Mouse (Mus musculus) embryonic facial prominence, embryonic 10.5 days (tissue): ENCODE results near the gene Gm42791. TPM values are rescaled to one million over a fixed set of nuclear protein-coding genes. Genes with fewer than 3 reads are reported as not detected.

Experiments used
- DNase-seq: peaks from one replicate; pipeline ENCODE4 v3.0.0-alpha.2; 2017; ENCODE audit warnings: low spot score
- H3K27ac ChIP-seq: fragments of 300-500 bp; sonication (generic); replicated peaks from 2 replicates; pipeline ENCODE4 v1.5.1; 2016; ENCODE audit warnings: mild to moderate bottlenecking
- H3K27me3 ChIP-seq: fragments of 300-500 bp; sonication (generic); replicated peaks from 2 replicates; pipeline ENCODE4 v1.6.1; 2016; ENCODE audit warnings: low read depth, mild to moderate bottlenecking; ENCODE audit not compliant: poor library complexity, severe bottlenecking
- H3K36me3 ChIP-seq: fragments of 300-500 bp; sonication (generic); replicated peaks from 2 replicates; pipeline ENCODE4 v1.6.1; 2016; ENCODE audit warnings: mild to moderate bottlenecking, moderate library complexity
- H3K4me1 ChIP-seq: fragments of 300-500 bp; sonication (generic); 2 replicates; pipeline ENCODE4 v1.6.1; 2016
- H3K4me3 ChIP-seq: fragments of 300-500 bp; sonication (generic); 2 replicates; pipeline ENCODE4 v1.5.1; 2016; ENCODE audit warnings: mild to moderate bottlenecking, moderate library complexity
- H3K9me3 ChIP-seq: fragments of 300-500 bp; sonication (generic); 2 replicates; pipeline ENCODE4 v1.6.1; 2016; ENCODE audit warnings: mild to moderate bottlenecking
- WGBS: fragments of 180-500 bp; shearing (Covaris S2); methylation state at CpG from one replicate; pipeline ENCODE4 v1.1.7; 2016; 5-methylcytosine and 5-hydroxymethylcytosine counted together
- polyA plus RNA-seq: library from polyadenylated mRNA; unstranded; fragments of >200 nt; fragmentation: Nextera tagmentation; extraction: Ambion mirVana; gene quantifications from 2 replicates; pipeline ENCODE4 v1.2.1, GENCODE M21; 2016

Gene Gm42791
- polyA plus RNA-seq, 1 experiment from 2014 or later, result 0.49 TPM

- H3K36me3 ChIP-seq, result peaks cover 25% of the 10 kb centered on the region
- H3K27me3 ChIP-seq, result no peaks in the 10 kb centered on the region
- H3K4me3 ChIP-seq, result no peak overlapping the region
- H3K9me3 ChIP-seq, result peaks cover 34% of the 10 kb centered on the region
- H3K4me1 ChIP-seq, result peaks cover 16% of the 10 kb centered on the region
- no peak for DNase-seq
- 82% methylated on average over 7 of the region's 7 CpGs for WGBS
- H3K27ac ChIP-seq, result no peak overlapping the region
Observed at GRCm38 (mm10) chr5:148989480-148989879, 5.5 kb downstream of the Gm42791 start.

- WGBS, result 38% methylated on average over 13 of the region's 13 CpGs
- H3K27ac ChIP-seq, result 0 out of 2 replicates have a peak overlapping the region, but pooled peaks have one; percentile 1
Observed at GRCm38 (mm10) chr5:148984961-148985360, 10.0 kb downstream of the Gm42791 start.

GRCm38 (mm10) chr5:148983696-148984095 lies 11.3 kb downstream of the Gm42791 start:
- Histone ChIP-seq H3K4me1 (peaks cover 22% of the 10 kb centered on the region), H3K9me3 (peaks cover 16% of the 10 kb centered on the region), H3K36me3 (peaks cover 14% of the 10 kb centered on the region), H3K4me3 (no peak overlapping the region), H3K27me3 (no peaks in the 10 kb centered on the region), H3K27ac (no peak overlapping the region)
- no peak for DNase-seq
- 94% methylated on average over 1 of the region's 1 CpGs for WGBS

More at GRCm38 (mm10) chr5:148984961-148985360, 10.0 kb downstream of the Gm42791 start:
- Histone ChIP-seq H3K36me3 (peaks cover 14% of the 10 kb centered on the region), H3K4me1 (peaks cover 13% of the 10 kb centered on the region), H3K4me3 (no peak overlapping the region), H3K27me3 (no peaks in the 10 kb centered on the region), H3K9me3 (peaks cover 18% of the 10 kb centered on the region)
- no peak for DNase-seq

GRCm38 (mm10) chr5:148983108-148983664 lies 11.8 kb downstream of the Gm42791 start:
- no peak overlapping the region for H3K4me3 ChIP-seq
- no peak overlapping the region for H3K27ac ChIP-seq
- no peaks in the 10 kb centered on the region for H3K27me3 ChIP-seq
- H3K4me1 ChIP-seq, result peaks cover 27% of the 10 kb centered on the region
- peaks cover 12% of the 10 kb centered on the region for H3K9me3 ChIP-seq
- H3K36me3 ChIP-seq, result peaks cover 14% of the 10 kb centered on the region
- DNase-seq, result peak; percentile 80
- 67% methylated on average over 12 of the region's 12 CpGs for WGBS

GRCm38 (mm10) chr5:148982396-148982795 lies 12.6 kb downstream of the Gm42791 start:
- peaks cover 35% of the 10 kb centered on the region for H3K4me1 ChIP-seq
- peaks cover 7% of the 10 kb centered on the region for H3K36me3 ChIP-seq
- H3K4me3 ChIP-seq, result no peak overlapping the region
- whole genome bisulfite sequencing, result 94% methylated on average over 7 of the region's 7 CpGs
- DNase-seq, result no peak
- no peak overlapping the region for H3K27ac ChIP-seq
- H3K27me3 ChIP-seq, result no peaks in the 10 kb centered on the region
- peaks cover 5% of the 10 kb centered on the region; the same call in 1 of the 2 replicates for H3K9me3 ChIP-seq

- Histone ChIP-seq H3K4me1 (peaks cover 37% of the 10 kb centered on the region), H3K9me3 (peaks cover 2% of the 10 kb centered on the region; the same call in 1 of the 2 replicates), H3K27me3 (no peaks in the 10 kb centered on the region), H3K4me3 (no peak overlapping the region), H3K27ac (no peak overlapping the region), H3K36me3 (peaks cover 5% of the 10 kb centered on the region; the same call in 1 of the 2 replicates)
- WGBS, result 67% methylated on average over 6 of the region's 6 CpGs
- DNase-seq, result no peak
Observed at GRCm38 (mm10) chr5:148980607-148981006, 14.3 kb downstream of the Gm42791 start.

- no peak overlapping the region for H3K4me3 ChIP-seq
- peaks cover 37% of the 10 kb centered on the region for H3K4me1 ChIP-seq
- WGBS, result 69% methylated on average over 18 of the region's 18 CpGs
- H3K9me3 ChIP-seq, result no peaks in the 10 kb centered on the region; the same call in 1 of the 2 replicates
- no peak for DNase-seq
- peak overlapping the region; percentile 68 for H3K27ac ChIP-seq
- peaks cover 5% of the 10 kb centered on the region; the same call in 1 of the 2 replicates for H3K36me3 ChIP-seq
- no peaks in the 10 kb centered on the region for H3K27me3 ChIP-seq
Observed at GRCm38 (mm10) chr5:148978458-148979165, 16.3 kb downstream of the Gm42791 start.

- DNase-seq, result peak; percentile 55
- no peak overlapping the region for H3K4me3 ChIP-seq
- 26% methylated on average over 14 of the region's 14 CpGs for WGBS
- H3K27ac ChIP-seq, result peak overlapping the region; percentile 68
- no peaks in the 10 kb centered on the region for H3K27me3 ChIP-seq
- peaks cover 5% of the 10 kb centered on the region; the same call in 1 of the 2 replicates for H3K36me3 ChIP-seq
- H3K9me3 ChIP-seq, result no peaks in the 10 kb centered on the region
- H3K4me1 ChIP-seq, result peaks cover 45% of the 10 kb centered on the region
Observed at GRCm38 (mm10) chr5:148977698-148978457, 17.1 kb downstream of the Gm42791 start.

GRCm38 (mm10) chr5:148976876-148977275 lies 18.1 kb downstream of the Gm42791 start:
- no peaks in the 10 kb centered on the region for H3K9me3 ChIP-seq
- no peak overlapping the region for H3K4me3 ChIP-seq
- H3K27ac ChIP-seq, result no peak overlapping the region
- H3K27me3 ChIP-seq, result no peaks in the 10 kb centered on the region
- H3K36me3 ChIP-seq, result no peaks in the 10 kb centered on the region
- H3K4me1 ChIP-seq, result peaks cover 44% of the 10 kb centered on the region
- DNase-seq, result no peak
- WGBS, result 90% methylated on average over 8 of the region's 8 CpGs

- H3K9me3 ChIP-seq, result no peaks in the 10 kb centered on the region
- H3K4me3 ChIP-seq, result no peak overlapping the region
- H3K36me3 ChIP-seq, result no peaks in the 10 kb centered on the region
- no peaks in the 10 kb centered on the region for H3K27me3 ChIP-seq
- 89% methylated on average over 12 of the region's 12 CpGs for WGBS
- no peak for DNase-seq
- peaks cover 44% of the 10 kb centered on the region for H3K4me1 ChIP-seq
- no peak overlapping the region for H3K27ac ChIP-seq
Observed at GRCm38 (mm10) chr5:148975035-148975434, 19.9 kb downstream of the Gm42791 start.

GRCm38 (mm10) chr5:148973019-148973668 lies 21.8 kb downstream of the Gm42791 start:
- Histone ChIP-seq H3K36me3 (no peaks in the 10 kb centered on the region), H3K9me3 (no peaks in the 10 kb centered on the region), H3K4me3 (no peak overlapping the region), H3K4me1 (peaks cover 40% of the 10 kb centered on the region), H3K27me3 (no peaks in the 10 kb centered on the region), H3K27ac (peak overlapping the region; percentile 10; the same call in 1 of the 2 replicates)
- WGBS, result 5% methylated on average over 6 of the region's 6 CpGs
- peak; percentile 42 for DNase-seq

- H3K4me1 ChIP-seq, result peaks cover 38% of the 10 kb centered on the region
- 93% methylated on average over 8 of the region's 8 CpGs for WGBS
- no peaks in the 10 kb centered on the region for H3K36me3 ChIP-seq
- H3K27me3 ChIP-seq, result no peaks in the 10 kb centered on the region
- H3K27ac ChIP-seq, result no peak overlapping the region
- H3K9me3 ChIP-seq, result no peaks in the 10 kb centered on the region
- no peak overlapping the region for H3K4me3 ChIP-seq
- DNase-seq, result no peak
Observed at GRCm38 (mm10) chr5:148972167-148972566, 22.8 kb downstream of the Gm42791 start.
